Mouse (Mus musculus) CH12.LX (cell line): ENCODE data around the gene Nfix.

Experiments used
- CTCF ChIP-seq, 2 experiments: IDR thresholded peaks in 1 of 2; conservative IDR thresholded peaks in 1 of 2; 2 replicates each; pipeline ENCODE4 v1.5.1; 2011 to 2012; ENCODE audit warnings: low read depth in 2 of 2, low read length in 2 of 2, improper control_type of control experiment in 1 of 2, inconsistent platforms in 1 of 2, mild to moderate bottlenecking in 1 of 2, moderate library complexity in 1 of 2
- E2F4 ChIP-seq: IDR thresholded peaks from 2 replicates; pipeline ENCODE4 v1.6.1; 2011; ENCODE audit warnings: low read depth, low read length, improper control_type of control experiment; ENCODE audit not compliant: insufficient replicate concordance
- ELF1 ChIP-seq: IDR thresholded peaks from 2 replicates; pipeline ENCODE4 v1.6.1; 2014; ENCODE audit warnings: low read depth, mild to moderate bottlenecking, inconsistent platforms, low read length, improper control_type of control experiment
- EP300 ChIP-seq: IDR thresholded peaks from 2 replicates; pipeline ENCODE4 v1.6.1; 2011; ENCODE audit warnings: low read length, improper control_type of control experiment
- MAZ ChIP-seq: IDR thresholded peaks from 2 replicates; pipeline ENCODE4 v1.6.1; 2012; ENCODE audit warnings: low read depth, mild to moderate bottlenecking, inconsistent platforms, low read length, improper control_type of control experiment, moderate library complexity
- MEF2A ChIP-seq: IDR thresholded peaks from 2 replicates; pipeline ENCODE4 v1.6.1; 2014; ENCODE audit warnings: low read depth, mild to moderate bottlenecking, inconsistent platforms, low read length, improper control_type of control experiment, borderline replicate concordance
- NRF1 ChIP-seq: IDR thresholded peaks from 2 replicates; pipeline ENCODE4 v1.6.1; 2014; ENCODE audit warnings: low read depth, mild to moderate bottlenecking, inconsistent platforms, low read length, improper control_type of control experiment, moderate library complexity
- RAD21 ChIP-seq: IDR thresholded peaks from 2 replicates; pipeline ENCODE4 v1.6.1; 2011; ENCODE audit warnings: low read depth, mild to moderate bottlenecking, low read length, improper control_type of control experiment, moderate library complexity
- USF1 ChIP-seq: IDR thresholded peaks from 2 replicates; pipeline ENCODE4 v1.6.1; 2014; ENCODE audit warnings: low read depth, mild to moderate bottlenecking, inconsistent platforms, low read length, improper control_type of control experiment
- ZKSCAN1 ChIP-seq: IDR thresholded peaks from 2 replicates; pipeline ENCODE4 v1.6.1; 2012; ENCODE audit warnings: low read depth, inconsistent platforms, low read length, improper control_type of control experiment, borderline replicate concordance

GRCm38 (mm10) chr8:84806031-84806430 is 5.9 kb upstream of the Nfix start:
- no peak for TF ChIP-seq ELF1
- TF ChIP-seq CTCF (conservative IDR thresholded peaks at IDR 0.05 in 1 of 2, IDR thresholded peaks at IDR 0.05 in 1 of 2; ENCODE audit: low read depth in 2 of 2, low read length in 2 of 2), result no peak
- TF ChIP-seq USF1, result no peak
- TF ChIP-seq MAZ, result no peak
- no peak for TF ChIP-seq ZKSCAN1
- no peak for TF ChIP-seq NRF1
- no peak for TF ChIP-seq MEF2A
- no peak for TF ChIP-seq RAD21
- TF ChIP-seq EP300, result no peak
- no peak for TF ChIP-seq E2F4
